Mouse (Mus musculus) heart, postnatal 25 days (tissue): ENCODE data around the gene Fam53b. TPM values are rescaled to one million over a fixed set of nuclear protein-coding genes. Genes with fewer than 3 reads are reported as not detected.

Experiments
- DNase-seq: peaks from one replicate; pipeline ENCODE4 v3.0.0; 2022; ENCODE audit warnings: low spot score
- intact Hi-C: fragments of 180-260 bp; cut with DNase I; formaldehyde crosslinking; loops from one replicate; pipeline ENCODE4 v1.15.1; 2025
- total RNA-seq, 2 experiments: library from RNA; stranded (reverse); gene quantifications; 2 replicates each; pipeline ENCODE4 v1.2.3; 2021

Gene Fam53b
- total RNA-seq, 2 experiments from 2014 or later = 25.8 to 26.8 TPM

GRCm38 (mm10) chr7:132702024-132702423 lies 111.7 kb downstream of the Fam53b start:
- no peak for DNase-seq
- intact Hi-C loops = no loop called here

GRCm38 (mm10) chr7:132701412-132701811 lies 112.3 kb downstream of the Fam53b start:
- no peak for DNase-seq
- intact Hi-C loops = no loop called here

GRCm38 (mm10) chr7:132700107-132700506 lies 113.6 kb downstream of the Fam53b start:
- intact Hi-C loops = no loop called here

GRCm38 (mm10) chr7:132699639-132700038 lies 114.0 kb downstream of the Fam53b start:
- intact Hi-C loops = no loop called here
- no peak for DNase-seq

More at GRCm38 (mm10) chr7:132700107-132700506, 113.6 kb downstream of the Fam53b start:
- no peak for DNase-seq

- intact Hi-C loops = no loop called here
- DNase-seq = no peak
Observed at GRCm38 (mm10) chr7:132699165-132699564, 114.5 kb downstream of the Fam53b start.

GRCm38 (mm10) chr7:132698737-132699136 lies 114.9 kb downstream of the Fam53b start:
- intact Hi-C loops = no loop called here
- DNase-seq = no peak

GRCm38 (mm10) chr7:132697258-132697796 lies 116.4 kb downstream of the Fam53b start:
- intact Hi-C loops = no loop called here
- DNase-seq = no peak

GRCm38 (mm10) chr7:132693561-132693960 lies 120.1 kb downstream of the Fam53b start:
- no peak for DNase-seq
- intact Hi-C loops = no loop called here

GRCm38 (mm10) chr7:132692719-132693118 lies 121.0 kb downstream of the Fam53b start:
- no peak for DNase-seq
- intact Hi-C loops = no loop called here

- DNase-seq = no peak
- intact Hi-C loops = no loop called here
Observed at GRCm38 (mm10) chr7:132690716-132691472, 122.8 kb downstream of the Fam53b start.

GRCm38 (mm10) chr7:132689722-132690121 lies 124.0 kb downstream of the Fam53b start:
- no peak for DNase-seq
- intact Hi-C loops = no loop called here

- no peak for DNase-seq
Observed at GRCm38 (mm10) chr7:132688721-132689120, 125.0 kb downstream of the Fam53b start.

GRCm38 (mm10) chr7:132687897-132688296 lies 125.8 kb downstream of the Fam53b start:
- DNase-seq = no peak
- intact Hi-C loops = no loop called here

More at GRCm38 (mm10) chr7:132688721-132689120, 125.0 kb downstream of the Fam53b start:
- intact Hi-C loops = no loop called here

GRCm38 (mm10) chr7:132686515-132686914 lies 127.2 kb downstream of the Fam53b start:
- DNase-seq = no peak

GRCm38 (mm10) chr7:132683923-132684322 lies 129.8 kb downstream of the Fam53b start:
- intact Hi-C loops = loop anchor here (5.0 kb wide), 1 partner anchor 38 kb away; no protein-coding TSS in a partner anchor
- DNase-seq = no peak

More at GRCm38 (mm10) chr7:132686515-132686914, 127.2 kb downstream of the Fam53b start:
- intact Hi-C loops = no loop called here

- DNase-seq = no peak
- intact Hi-C loops = loop anchor here (5.0 kb wide), 1 partner anchor 39 kb away; no protein-coding TSS in a partner anchor
Observed at GRCm38 (mm10) chr7:132682901-132683300, 130.8 kb downstream of the Fam53b start.

GRCm38 (mm10) chr7:132682336-132682735 lies 131.3 kb downstream of the Fam53b start:
- intact Hi-C loops = loop anchor here (5.0 kb wide), 1 partner anchor 40 kb away; no protein-coding TSS in a partner anchor
- no peak for DNase-seq

- intact Hi-C loops = loop anchor here (5.0 kb wide), 1 partner anchor 40 kb away; no protein-coding TSS in a partner anchor
- no peak for DNase-seq
Observed at GRCm38 (mm10) chr7:132681831-132682230, 131.9 kb downstream of the Fam53b start.

GRCm38 (mm10) chr7:132681296-132681695 lies 132.4 kb downstream of the Fam53b start:
- intact Hi-C loops = loop anchor here (5.0 kb wide), 1 partner anchor 41 kb away; no protein-coding TSS in a partner anchor
- DNase-seq = no peak

GRCm38 (mm10) chr7:132679549-132679948 lies 134.1 kb downstream of the Fam53b start:
- intact Hi-C loops = no loop called here

GRCm38 (mm10) chr7:132679117-132679516 lies 134.6 kb downstream of the Fam53b start:
- DNase-seq = no peak
- intact Hi-C loops = no loop called here

More at GRCm38 (mm10) chr7:132679549-132679948, 134.1 kb downstream of the Fam53b start:
- no peak for DNase-seq
